Mouse (Mus musculus): ENCODE results near the gene Mlst8.
A peak's percentile ranks its signal among the peaks of the same experiment; 100 is the strongest.

Gene Mlst8

GRCm38 (mm10) chr17:24468636-24469246, 10.1 kb downstream of the Mlst8 start:
- DNase-seq, result no peak

- DNase-seq, result peak; percentile 34 to 66
These were observed 15.3 kb downstream of the Mlst8 start for GRCm38 (mm10) chr17:24463374-24464133.

- DNase-seq, result no peak
These were observed 15.9 kb downstream of the Mlst8 start for GRCm38 (mm10) chr17:24462932-24463331.

- DNase-seq, result peak in 1 of 2 experiments; percentile 63
These were observed 17.3 kb downstream of the Mlst8 start for GRCm38 (mm10) chr17:24461580-24461979.

- peak in 1 of 2 experiments; percentile 30 for DNase-seq
These were observed 23.2 kb downstream of the Mlst8 start for GRCm38 (mm10) chr17:24455523-24456206.

- DNase-seq, result peak; percentile 100
These were observed 23.9 kb downstream of the Mlst8 start for GRCm38 (mm10) chr17:24454756-24455522.

- no peak for DNase-seq
These were observed 24.6 kb downstream of the Mlst8 start for GRCm38 (mm10) chr17:24454218-24454755.

- DNase-seq, result no peak
These were observed 25.5 kb downstream of the Mlst8 start for GRCm38 (mm10) chr17:24453372-24453771.

- no peak for DNase-seq
These were observed 27.7 kb downstream of the Mlst8 start for GRCm38 (mm10) chr17:24451220-24451619.

GRCm38 (mm10) chr17:24449507-24449906, 29.4 kb downstream of the Mlst8 start:
- no peak for DNase-seq

GRCm38 (mm10) chr17:24446590-24446989, 32.3 kb downstream of the Mlst8 start:
- DNase-seq, result no peak

GRCm38 (mm10) chr17:24443409-24443808, 35.5 kb downstream of the Mlst8 start:
- peak in 1 of 2 experiments; percentile 36 for DNase-seq

- DNase-seq, result no peak
These were observed 36.2 kb downstream of the Mlst8 start, which contains the start of gene Dnase1l2 for GRCm38 (mm10) chr17:24442632-24443155. Gene Dnase1l2 (minus strand): TSS chr17:24443105.

GRCm38 (mm10) chr17:24442107-24442506, 36.8 kb downstream of the Mlst8 start:
- peak in 1 of 2 experiments; percentile 73 for DNase-seq

GRCm38 (mm10) chr17:24441148-24441547, 37.7 kb downstream of the Mlst8 start:
- no peak for DNase-seq

- DNase-seq, result no peak
These were observed 38.5 kb downstream of the Mlst8 start for GRCm38 (mm10) chr17:24440377-24440776.

- peak; percentile 32 to 59 for DNase-seq
These were observed 41.9 kb downstream of the Mlst8 start for GRCm38 (mm10) chr17:24437016-24437415.

- peak; percentile 37 to 74 for DNase-seq
These were observed 49.5 kb downstream of the Mlst8 start for GRCm38 (mm10) chr17:24429201-24429983.

- DNase-seq, result peak in 1 of 2 experiments; percentile 27
These were observed 51.7 kb downstream of the Mlst8 start for GRCm38 (mm10) chr17:24427170-24427557.

GRCm38 (mm10) chr17:24426471-24427169, 52.3 kb downstream of the Mlst8 start, which contains the start of gene Eci1:
Gene Eci1 (plus strand): TSS chr17:24426641.
- peak; percentile 97 to 99 for DNase-seq

GRCm38 (mm10) chr17:24425905-24426304, 53.0 kb downstream of the Mlst8 start:
- DNase-seq, result no peak

All from kidney, postnatal 25 days (tissue).